Mouse (Mus musculus) lung, embryonic 14.5 days (tissue): ENCODE data around the gene Mrpl16. TPM values are rescaled to one million over a fixed set of nuclear protein-coding genes. Genes with fewer than 3 reads are reported as not detected.
A peak's percentile ranks its signal among the peaks of the same experiment; 100 is the strongest.

Experiments used
- ATAC-seq: fragments of 200-750 bp; cut with Nextera tagmentation; 2 replicates; pipeline ENCODE4 v1.8.0; 2017; ENCODE audit warnings: mild to moderate bottlenecking, moderate TSS enrichment, moderate library complexity; ENCODE audit not compliant: insufficient read depth
- DNase-seq: peaks from one replicate; pipeline ENCODE4 v3.0.0-alpha.2; 2015
- H3K27ac ChIP-seq: fragments of 300-500 bp; sonication (generic); 2 replicates; pipeline ENCODE4 v1.5.1; 2014; ENCODE audit warnings: low read depth, mild to moderate bottlenecking, moderate library complexity
- H3K27me3 ChIP-seq: fragments of 300-500 bp; sonication (generic); 2 replicates; pipeline ENCODE4 v1.6.1; 2014; ENCODE audit warnings: low read length, control low read depth; ENCODE audit not compliant: insufficient read depth
- H3K36me3 ChIP-seq: fragments of 300-500 bp; sonication (generic); 2 replicates; pipeline ENCODE4 v1.6.1; 2014; ENCODE audit warnings: control low read depth; ENCODE audit not compliant: insufficient read depth
- H3K4me1 ChIP-seq: fragments of 300-500 bp; sonication (generic); 2 replicates; pipeline ENCODE4 v1.6.1; 2014; ENCODE audit warnings: antibody characterized with exemption, control low read depth; ENCODE audit not compliant: insufficient read depth
- H3K4me2 ChIP-seq: fragments of 300-500 bp; sonication (generic); 2 replicates; pipeline ENCODE4 v1.6.1; 2014; ENCODE audit warnings: mild to moderate bottlenecking
- H3K4me3 ChIP-seq: fragments of 300-500 bp; sonication (generic); 2 replicates; pipeline ENCODE4 v1.5.1; 2014; ENCODE audit warnings: low read depth, low read length
- H3K9ac ChIP-seq: fragments of 300-500 bp; sonication (generic); 2 replicates; pipeline ENCODE4 v1.6.1; 2014
- H3K9me3 ChIP-seq: fragments of 300-500 bp; sonication (generic); 2 replicates; pipeline ENCODE4 v1.6.1; 2016; ENCODE audit warnings: low read depth, low read length, control low read depth
- CTCF ChIP-seq: IDR thresholded peaks from 2 replicates; pipeline ENCODE4 v1.5.1; 2016; ENCODE audit warnings: antibody characterized with exemption, low read depth
- WGBS: fragments of 180-500 bp; shearing (Covaris S2); extraction: QIAGEN DNeasy Blood & Tissue Kit; methylation state at CpG from one replicate; pipeline ENCODE4 v1.1.7; 2014; 5-methylcytosine and 5-hydroxymethylcytosine counted together
- polyA plus RNA-seq: library from polyadenylated mRNA; unstranded; fragments of >200 nt; fragmentation: Nextera tagmentation; extraction: Ambion mirVana; gene quantifications from 2 replicates; pipeline ENCODE4 v1.2.1, GENCODE M21; 2014

The Mrpl16 gene
- polyA plus RNA-seq, 1 experiment from 2014 or later = 51.0 TPM

DNA sequence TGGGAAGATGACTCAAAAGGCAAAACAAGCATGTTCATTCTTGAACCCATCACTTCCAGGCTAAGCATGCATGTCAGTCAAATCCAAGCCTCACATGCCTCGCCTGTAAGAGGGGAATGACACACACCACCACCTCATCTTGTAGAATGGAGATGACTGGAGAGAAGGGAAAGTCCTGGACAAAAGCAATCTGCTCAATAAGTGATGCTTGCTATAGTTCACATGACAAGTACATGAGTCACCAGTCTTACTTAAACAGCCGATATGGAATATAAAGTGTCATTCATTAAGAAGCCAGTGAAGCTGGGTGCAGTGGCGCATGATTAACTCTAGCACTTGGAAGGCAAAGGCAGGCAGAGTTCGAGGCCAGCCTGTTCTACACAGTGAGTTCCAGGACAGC, 42.9 kb downstream of the Mrpl16 start:
- ATAC-seq = no peak
- TF ChIP-seq CTCF = no peak
- H3K4me2 ChIP-seq = no peak overlapping the region
- H3K27me3 ChIP-seq = peaks cover 5% of the 10 kb centered on the region; the same call in 1 of the 2 replicates
- DNase-seq = no peak
- no peak overlapping the region for H3K4me3 ChIP-seq
- H3K9ac ChIP-seq = no peak overlapping the region
- H3K9me3 ChIP-seq = no peaks in the 10 kb centered on the region
- H3K27ac ChIP-seq = no peak overlapping the region
- no peaks in the 10 kb centered on the region for H3K36me3 ChIP-seq
- 62% methylated on average over 4 of the region's 4 CpGs for WGBS
- H3K4me1 ChIP-seq = 0 out of 2 replicates have a peak, but pooled peaks cover 3% of the 10 kb centered on the region

GRCm38 (mm10) chr19:11813649-11814048, 43.5 kb downstream of the Mrpl16 start:
- no peaks in the 10 kb centered on the region for H3K36me3 ChIP-seq
- DNase-seq (peak; percentile 35), ATAC-seq (no peak)
- no peak for TF ChIP-seq CTCF
- no peaks in the 10 kb centered on the region for H3K9me3 ChIP-seq
- no peak overlapping the region for H3K4me3 ChIP-seq
- 14% methylated on average over 8 of the region's 8 CpGs for WGBS
- H3K27me3 ChIP-seq = peaks cover 9% of the 10 kb centered on the region
- 0 out of 2 replicates have a peak, but pooled peaks cover 3% of the 10 kb centered on the region for H3K4me1 ChIP-seq
- no peak overlapping the region for H3K4me2 ChIP-seq
- H3K9ac ChIP-seq = no peak overlapping the region
- H3K27ac ChIP-seq = peak overlapping the region; percentile 58; the same call in 1 of the 2 replicates

DNA sequence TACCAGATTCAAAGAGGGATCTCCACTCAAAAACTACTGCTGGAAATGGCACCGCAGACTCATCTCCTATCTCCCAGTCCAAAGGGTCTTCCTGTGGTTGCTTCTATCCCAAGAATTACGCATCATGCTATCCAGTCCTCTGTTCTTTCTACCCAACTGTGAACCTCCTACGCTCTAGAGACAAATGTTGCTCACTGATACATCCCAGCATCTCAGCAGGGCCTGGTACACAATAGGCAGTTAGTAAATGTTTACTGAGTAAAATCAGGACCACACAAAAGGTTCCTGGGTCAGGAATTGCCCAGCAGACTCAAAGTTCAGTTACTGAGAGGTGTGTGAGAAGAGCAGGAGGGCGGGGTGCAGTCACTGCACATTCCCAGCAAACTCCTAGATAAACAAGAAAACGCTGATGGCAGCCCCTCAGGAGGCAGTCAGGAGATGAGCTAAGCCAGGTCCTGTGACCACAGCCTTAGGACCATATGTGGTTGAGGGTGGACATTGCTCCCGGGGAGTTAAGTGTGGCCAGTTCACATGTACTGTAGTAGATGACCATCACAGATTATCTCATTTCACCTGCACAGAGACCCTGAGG, 44.6 kb downstream of the Mrpl16 start:
- no peaks in the 10 kb centered on the region for H3K9me3 ChIP-seq
- H3K27me3 ChIP-seq = peaks cover 12% of the 10 kb centered on the region
- H3K27ac ChIP-seq = no peak overlapping the region
- 0 out of 2 replicates have a peak, but pooled peaks cover 3% of the 10 kb centered on the region for H3K4me1 ChIP-seq
- H3K36me3 ChIP-seq = no peaks in the 10 kb centered on the region
- H3K4me3 ChIP-seq = no peak overlapping the region
- DNase-seq (no peak), ATAC-seq (no peak)
- 72% methylated on average over 6 of the region's 6 CpGs for WGBS
- H3K4me2 ChIP-seq = no peak overlapping the region
- no peak for TF ChIP-seq CTCF
- no peak overlapping the region for H3K9ac ChIP-seq

DNA sequence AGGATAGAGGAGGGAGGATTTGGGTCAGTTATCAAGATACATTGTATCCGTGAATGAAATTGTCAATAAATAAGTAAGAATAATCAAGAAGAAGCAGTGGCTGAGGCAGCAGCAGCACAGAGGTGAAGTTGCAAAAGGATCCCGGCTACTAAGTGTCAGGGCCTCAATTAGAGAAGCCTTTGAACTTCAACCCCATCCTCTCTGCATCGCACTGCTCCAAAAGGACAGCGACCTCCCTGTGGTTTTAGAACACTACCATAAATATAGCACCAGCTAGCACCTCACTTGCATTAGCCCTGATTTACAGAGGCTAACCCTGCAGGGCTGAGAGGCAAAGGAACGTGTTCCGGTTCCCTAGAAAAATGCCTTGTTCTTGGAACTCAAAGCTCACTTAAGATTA, 46.5 kb downstream of the Mrpl16 start:
- H3K9ac ChIP-seq = no peak overlapping the region
- H3K9me3 ChIP-seq = no peaks in the 10 kb centered on the region
- ATAC-seq = no peak
- no peak overlapping the region for H3K4me2 ChIP-seq
- H3K27ac ChIP-seq = no peak overlapping the region
- peaks cover 12% of the 10 kb centered on the region for H3K27me3 ChIP-seq
- no peak for TF ChIP-seq CTCF
- H3K4me3 ChIP-seq = no peak overlapping the region
- DNase-seq = no peak
- 38% methylated on average over 6 of the region's 6 CpGs for WGBS
- 0 out of 2 replicates have a peak, but pooled peaks cover 3% of the 10 kb centered on the region for H3K4me1 ChIP-seq
- H3K36me3 ChIP-seq = no peaks in the 10 kb centered on the region

DNA sequence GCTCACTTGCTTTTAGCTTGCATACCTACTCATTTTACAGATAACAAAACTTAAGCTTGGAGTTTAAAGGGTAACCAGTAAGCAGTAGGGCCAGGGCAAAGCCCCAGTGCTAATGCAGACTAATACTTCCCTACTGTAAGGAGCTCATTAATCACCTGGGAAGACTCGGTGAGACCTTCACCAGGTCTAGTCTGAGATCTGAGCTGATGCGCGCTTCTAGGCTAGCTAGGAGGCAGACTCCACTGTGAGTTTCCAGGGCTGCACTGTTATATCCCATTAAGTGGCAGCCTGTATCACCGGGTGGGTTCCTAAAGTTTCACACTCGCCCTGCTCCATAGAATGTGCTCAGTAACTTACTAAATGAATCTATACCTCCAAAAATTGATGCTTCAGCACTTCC, 47.4 kb downstream of the Mrpl16 start:
- WGBS = 17% methylated on average over 5 of the region's 5 CpGs
- DNase-seq (no peak), ATAC-seq (no peak)
- Histone ChIP-seq H3K9ac (no peak overlapping the region), H3K9me3 (no peaks in the 10 kb centered on the region), H3K27me3 (peaks cover 12% of the 10 kb centered on the region), H3K36me3 (no peaks in the 10 kb centered on the region), H3K4me3 (peak overlapping the region; percentile 70), H3K27ac (no peak overlapping the region), H3K4me1 (0 out of 2 replicates have a peak, but pooled peaks cover 3% of the 10 kb centered on the region), H3K4me2 (peak overlapping the region; percentile 88)
- TF ChIP-seq CTCF = no peak

GRCm38 (mm10) chr19:11818199-11819142, 48.3 kb downstream of the Mrpl16 start:
- peak overlapping the region; percentile 67 for H3K9ac ChIP-seq
- peaks cover 12% of the 10 kb centered on the region for H3K27me3 ChIP-seq
- H3K4me3 ChIP-seq = peak overlapping the region; percentile 70
- under 1% methylated on average over 82 of the region's 83 CpGs for WGBS
- peak overlapping the region; percentile 36; the same call in 1 of the 2 replicates for H3K27ac ChIP-seq
- TF ChIP-seq CTCF = no peak
- 0 out of 2 replicates have a peak, but pooled peaks cover 3% of the 10 kb centered on the region for H3K4me1 ChIP-seq
- no peaks in the 10 kb centered on the region for H3K9me3 ChIP-seq
- peak; percentile 87 for ATAC-seq
- peak; percentile 72 for DNase-seq
- peak overlapping the region; percentile 88 for H3K4me2 ChIP-seq
- no peaks in the 10 kb centered on the region for H3K36me3 ChIP-seq
